Mouse (Mus musculus) limb, embryonic 12.5 days (tissue): ENCODE measurements around the gene Eed. TPM values are rescaled to one million over a fixed set of nuclear protein-coding genes. Genes with fewer than 3 reads are reported as not detected.

Experiments
- ATAC-seq: fragments of 200-750 bp; cut with Nextera tagmentation; 2 replicates; pipeline ENCODE4 v1.8.0; 2017; ENCODE audit warnings: low read depth, moderate TSS enrichment; ENCODE audit not compliant: insufficient number of reproducible peaks, insufficient read depth, low FRiP score, low TSS enrichment
- H3K27ac ChIP-seq: fragments of 300-500 bp; sonication (generic); 2 replicates; pipeline ENCODE4 v1.5.1; 2016; ENCODE audit warnings: mild to moderate bottlenecking, moderate library complexity
- H3K27me3 ChIP-seq: fragments of 300-500 bp; sonication (generic); 2 replicates; pipeline ENCODE4 v1.6.1; 2016; ENCODE audit warnings: mild to moderate bottlenecking, moderate library complexity
- H3K36me3 ChIP-seq: fragments of 300-500 bp; sonication (generic); 2 replicates; pipeline ENCODE4 v1.6.1; 2016; ENCODE audit warnings: mild to moderate bottlenecking, moderate library complexity
- H3K4me1 ChIP-seq: fragments of 300-500 bp; sonication (generic); replicated peaks from 2 replicates; pipeline ENCODE4 v1.6.1; 2016
- H3K4me2 ChIP-seq: fragments of 300-500 bp; sonication (generic); 2 replicates; pipeline ENCODE4 v1.6.1; 2016; ENCODE audit warnings: mild to moderate bottlenecking, moderate library complexity
- H3K4me3 ChIP-seq: fragments of 300-500 bp; sonication (generic); replicated peaks from 2 replicates; pipeline ENCODE4 v1.5.1; 2016; ENCODE audit warnings: mild to moderate bottlenecking
- H3K9ac ChIP-seq: fragments of 300-500 bp; sonication (generic); replicated peaks from 2 replicates; pipeline ENCODE4 v1.6.1; 2016; ENCODE audit warnings: mild to moderate bottlenecking, moderate library complexity
- H3K9me3 ChIP-seq: fragments of 300-500 bp; sonication (generic); 2 replicates; pipeline ENCODE4 v1.6.1; 2016; ENCODE audit warnings: mild to moderate bottlenecking, moderate library complexity
- WGBS: fragments of 180-500 bp; shearing (Covaris S2); methylation state at CpG from one replicate; pipeline ENCODE4 v1.1.7; 2016; 5-methylcytosine and 5-hydroxymethylcytosine counted together
- polyA plus RNA-seq: library from polyadenylated mRNA; unstranded; fragments of >200 nt; fragmentation: Nextera tagmentation; extraction: Ambion mirVana; gene quantifications from 2 replicates; pipeline ENCODE4 v1.2.1, GENCODE M21; 2016

Eed gene
- polyA plus RNA-seq: 95.5 and 97.3 TPM in 2 replicates

- Histone ChIP-seq H3K9ac (peak within 1 kb of the TSS; percentile 86), H3K4me2 (peak within 1 kb of the TSS; percentile 68), H3K4me1 (peaks cover 16% of the 10 kb centered on the region), H3K27me3 (no peaks in the 10 kb centered on the region), H3K27ac (peak within 1 kb of the TSS; percentile 100), H3K36me3 (peaks cover 12% of the 10 kb centered on the region), H3K4me3 (peak within 1 kb of the TSS; percentile 76), H3K9me3 (no peaks in the 10 kb centered on the region)
- peak; percentile 83 for ATAC-seq
- whole genome bisulfite sequencing: under 1% methylated on average over 79 of the region's 87 CpGs
Measured at GRCm38 (mm10) chr7:89980485-89981422, at the start of gene Eed. TSS of gene Eed (minus strand) at chr7:89980983.

- 29% methylated on average over 20 of the region's 20 CpGs for WGBS
- Histone ChIP-seq H3K36me3 (no peaks in the 10 kb centered on the region), H3K4me2 (peak overlapping the region; percentile 44), H3K9ac (no peak overlapping the region), H3K27ac (peak overlapping the region; percentile 87), H3K9me3 (no peaks in the 10 kb centered on the region), H3K4me1 (peaks cover 25% of the 10 kb centered on the region), H3K27me3 (no peaks in the 10 kb centered on the region), H3K4me3 (peak overlapping the region; percentile 7; the same call in 1 of the 2 replicates)
- ATAC-seq: peak; percentile 74
Measured at GRCm38 (mm10) chr7:90029548-90030485, 49.0 kb upstream of the Eed start.

GRCm38 (mm10) chr7:90028888-90029547, 48.2 kb upstream of the Eed start:
- no peak overlapping the region for H3K9ac ChIP-seq
- H3K27ac ChIP-seq: peak overlapping the region; percentile 87
- H3K4me3 ChIP-seq: 0 out of 2 replicates have a peak overlapping the region, but pooled peaks have one; percentile 7
- H3K27me3 ChIP-seq: no peaks in the 10 kb centered on the region
- no peak for ATAC-seq
- H3K9me3 ChIP-seq: no peaks in the 10 kb centered on the region
- H3K36me3 ChIP-seq: no peaks in the 10 kb centered on the region
- WGBS: 11% methylated on average over 8 of the region's 8 CpGs
- peaks cover 25% of the 10 kb centered on the region for H3K4me1 ChIP-seq
- H3K4me2 ChIP-seq: peak overlapping the region; percentile 44

- H3K9me3 ChIP-seq: no peaks in the 10 kb centered on the region
- 61% methylated on average over 6 of the region's 6 CpGs for WGBS
- no peaks in the 10 kb centered on the region for H3K27me3 ChIP-seq
- no peak overlapping the region for H3K9ac ChIP-seq
- H3K36me3 ChIP-seq: no peaks in the 10 kb centered on the region
- no peak for ATAC-seq
- no peak overlapping the region for H3K27ac ChIP-seq
- H3K4me2 ChIP-seq: no peak overlapping the region
- H3K4me1 ChIP-seq: peaks cover 22% of the 10 kb centered on the region
- H3K4me3 ChIP-seq: no peak overlapping the region
Measured at GRCm38 (mm10) chr7:90024975-90025374, 44.2 kb upstream of the Eed start.

DNA sequence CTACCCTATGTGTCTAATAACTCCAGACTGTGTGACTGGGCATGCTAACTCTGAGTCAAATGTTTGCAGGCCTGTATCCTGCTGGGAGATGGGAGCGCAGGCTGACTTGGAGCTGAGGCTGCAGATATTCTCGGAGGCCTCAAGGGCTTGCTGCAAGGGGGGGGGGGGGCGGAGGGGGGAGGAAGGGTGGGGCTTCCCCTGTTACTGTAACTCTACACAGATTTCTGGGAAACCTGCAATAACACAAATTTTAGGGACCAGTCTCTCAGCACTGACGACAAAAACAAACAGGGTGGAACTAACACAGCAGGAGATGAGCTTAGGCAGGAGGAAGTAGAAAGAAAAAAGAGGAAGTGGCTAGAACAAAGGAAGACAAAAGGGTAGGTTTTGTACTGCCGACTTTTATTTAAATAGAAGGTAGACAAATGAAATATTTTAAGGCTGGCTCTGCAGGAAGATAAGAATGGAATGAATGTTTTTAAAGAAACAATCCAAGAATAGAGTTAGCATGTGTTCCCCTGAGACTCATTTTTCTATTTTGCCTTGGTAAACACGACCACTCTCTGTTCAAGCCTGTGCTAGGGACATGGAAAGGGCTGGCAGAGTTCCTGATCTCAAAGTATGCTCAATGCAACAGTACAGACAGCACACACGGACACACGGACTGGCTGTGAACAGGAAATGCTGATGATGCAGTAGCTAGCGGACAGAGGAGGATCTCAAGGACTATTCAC, 42.4 kb upstream of the Eed start:
- ATAC-seq: no peak
- no peak overlapping the region for H3K9ac ChIP-seq

DNA sequence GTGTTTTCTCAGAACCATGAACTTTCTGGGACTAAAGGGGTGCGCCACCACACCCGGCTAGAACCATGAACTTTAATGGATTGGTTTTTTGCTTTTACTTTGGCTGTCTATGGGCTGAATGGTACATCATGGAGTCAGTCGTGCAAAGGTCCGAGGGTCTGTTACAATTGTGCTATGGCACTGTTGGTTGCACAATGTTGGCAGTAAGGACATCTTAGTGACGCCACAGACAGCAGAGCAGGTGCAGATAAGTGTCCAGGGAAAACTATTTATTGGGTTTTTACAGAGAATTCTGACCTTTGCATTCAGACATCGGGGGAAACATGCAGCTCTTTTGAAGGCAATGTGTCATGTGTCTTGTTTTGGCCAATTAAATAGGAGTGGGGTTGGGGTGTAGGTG, 39.5 kb upstream of the Eed start:
- H3K9ac ChIP-seq: no peak overlapping the region
- WGBS: 87% methylated on average over 6 of the region's 6 CpGs
- H3K4me1 ChIP-seq: peaks cover 20% of the 10 kb centered on the region
- H3K4me2 ChIP-seq: no peak overlapping the region
- ATAC-seq: no peak
- no peaks in the 10 kb centered on the region for H3K36me3 ChIP-seq
- no peak overlapping the region for H3K4me3 ChIP-seq
- no peaks in the 10 kb centered on the region for H3K9me3 ChIP-seq
- H3K27me3 ChIP-seq: no peaks in the 10 kb centered on the region
- no peak overlapping the region for H3K27ac ChIP-seq

More for the DNA sequence above, 42.4 kb upstream of the Eed start:
- 64% methylated on average over 8 of the region's 9 CpGs for WGBS
- no peaks in the 10 kb centered on the region for H3K27me3 ChIP-seq
- H3K4me1 ChIP-seq: peaks cover 8% of the 10 kb centered on the region; the same call in 1 of the 2 replicates
- H3K4me2 ChIP-seq: no peak overlapping the region
- no peak overlapping the region for H3K4me3 ChIP-seq
- peak overlapping the region; percentile 26; the same call in 1 of the 2 replicates for H3K27ac ChIP-seq
- no peaks in the 10 kb centered on the region for H3K9me3 ChIP-seq
- no peaks in the 10 kb centered on the region for H3K36me3 ChIP-seq

DNA sequence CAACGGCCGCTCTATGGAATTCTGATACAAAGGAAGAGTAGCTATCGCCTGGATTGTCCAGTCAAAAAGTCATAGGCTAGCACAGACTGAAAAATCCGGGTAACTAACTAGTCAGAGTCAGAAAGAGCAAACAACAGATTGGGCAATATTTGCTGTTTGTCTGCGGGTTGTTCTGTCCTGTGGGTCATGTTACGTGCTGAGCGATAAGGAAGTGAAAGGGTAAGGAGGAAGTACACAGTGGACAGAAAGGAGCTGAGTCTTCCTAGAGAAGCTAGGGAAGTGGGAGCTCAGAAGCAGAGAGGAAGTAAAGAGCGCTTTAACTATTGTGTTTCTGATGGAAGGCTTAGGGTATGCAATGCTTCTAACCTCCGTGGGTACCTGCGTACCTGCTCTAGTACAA, 38.8 kb upstream of the Eed start:
- H3K9ac ChIP-seq: no peak overlapping the region
- no peak for ATAC-seq
- no peaks in the 10 kb centered on the region for H3K36me3 ChIP-seq
- H3K27ac ChIP-seq: no peak overlapping the region
- 83% methylated on average over 10 of the region's 10 CpGs for WGBS
- no peak overlapping the region for H3K4me2 ChIP-seq
- no peak overlapping the region for H3K4me3 ChIP-seq
- H3K27me3 ChIP-seq: no peaks in the 10 kb centered on the region
- H3K9me3 ChIP-seq: no peaks in the 10 kb centered on the region
- H3K4me1 ChIP-seq: peaks cover 20% of the 10 kb centered on the region

DNA sequence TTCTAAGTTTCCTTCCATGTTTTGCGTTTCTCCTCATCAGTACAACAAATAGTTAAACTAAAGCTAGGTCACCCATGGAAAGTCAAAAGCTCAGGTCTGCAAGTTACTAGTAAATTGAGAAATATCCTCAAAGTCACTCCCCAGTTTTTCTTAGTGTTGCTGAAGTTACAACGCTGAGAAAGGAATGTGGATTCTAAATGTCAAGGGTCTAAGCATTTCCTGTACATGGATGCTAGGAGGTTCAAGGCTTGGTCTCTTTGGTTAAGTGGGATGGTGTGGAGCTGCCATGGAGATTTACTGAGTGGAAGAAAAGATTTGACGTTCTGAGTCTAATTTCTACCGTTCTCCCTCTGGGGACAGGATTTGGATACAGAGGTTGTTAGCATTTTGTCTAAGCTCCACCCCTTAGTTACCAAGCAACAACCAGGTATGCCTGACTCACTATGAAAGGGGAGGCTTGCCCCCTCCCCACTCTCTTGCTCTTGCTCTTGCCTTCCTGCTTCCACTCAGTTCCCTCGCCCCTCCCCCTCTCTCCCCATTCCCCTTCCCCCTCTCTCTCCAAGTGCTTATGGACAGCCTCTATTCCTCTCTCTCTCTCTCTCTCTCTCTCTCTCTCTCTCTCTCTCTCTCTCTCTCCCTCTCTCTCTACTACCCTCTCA, 36.3 kb upstream of the Eed start:
- Histone ChIP-seq H3K4me1 (peaks cover 12% of the 10 kb centered on the region), H3K27me3 (no peaks in the 10 kb centered on the region), H3K4me2 (no peak overlapping the region), H3K9ac (no peak overlapping the region), H3K9me3 (no peaks in the 10 kb centered on the region), H3K4me3 (no peak overlapping the region), H3K36me3 (no peaks in the 10 kb centered on the region), H3K27ac (peak overlapping the region; percentile 35; the same call in 1 of the 2 replicates)
- WGBS: 36% methylated on average over 5 of the region's 5 CpGs
- ATAC-seq: peak; percentile 42; the same call in 1 of the 2 replicates

- no peak overlapping the region for H3K4me3 ChIP-seq
- H3K4me1 ChIP-seq: peaks cover 12% of the 10 kb centered on the region
Measured at GRCm38 (mm10) chr7:90016459-90016858, 35.7 kb upstream of the Eed start.

More at GRCm38 (mm10) chr7:90016459-90016858, 35.7 kb upstream of the Eed start:
- Histone ChIP-seq H3K36me3 (no peaks in the 10 kb centered on the region), H3K27ac (peak overlapping the region; percentile 35; the same call in 1 of the 2 replicates), H3K9ac (no peak overlapping the region), H3K4me2 (no peak overlapping the region), H3K27me3 (no peaks in the 10 kb centered on the region), H3K9me3 (no peaks in the 10 kb centered on the region)
- ATAC-seq: no peak
- WGBS: 59% methylated on average over 4 of the region's 4 CpGs
